Mouse (Mus musculus) CH12.LX (cell line): ENCODE data around the gene Klrb1b.

ENCODE experiments used
- CTCF ChIP-seq, 2 experiments: IDR thresholded peaks in 1 of 2; conservative IDR thresholded peaks in 1 of 2; 2 replicates each; pipeline ENCODE4 v1.5.1; 2011 to 2012; ENCODE audit warnings: low read depth in 2 of 2, low read length in 2 of 2, improper control_type of control experiment in 1 of 2, inconsistent platforms in 1 of 2, mild to moderate bottlenecking in 1 of 2, moderate library complexity in 1 of 2
- EP300 ChIP-seq: IDR thresholded peaks from 2 replicates; pipeline ENCODE4 v1.6.1; 2011; ENCODE audit warnings: low read length, improper control_type of control experiment
- HCFC1 ChIP-seq: IDR thresholded peaks from 2 replicates; pipeline ENCODE4 v1.6.1; 2012; ENCODE audit warnings: low read depth, mild to moderate bottlenecking, inconsistent platforms, low read length, improper control_type of control experiment
- PAX5 ChIP-seq: IDR thresholded peaks from 2 replicates; pipeline ENCODE4 v1.6.1; 2012; ENCODE audit warnings: low read length, inconsistent platforms, mixed read lengths
- POLR2A ChIP-seq: IDR thresholded peaks from 2 replicates; pipeline ENCODE4 v1.6.1; 2011; ENCODE audit warnings: low read depth, mild to moderate bottlenecking, improper control_type of control experiment, low read length
- POLR2AphosphoS2 ChIP-seq: IDR thresholded peaks from 2 replicates; pipeline ENCODE4 v1.6.1; 2011; ENCODE audit warnings: low read depth, low read length, improper control_type of control experiment
- USF2 ChIP-seq: conservative IDR thresholded peaks from 2 replicates; pipeline ENCODE4 v1.6.1; 2011; ENCODE audit warnings: low read depth, low read length, improper control_type of control experiment
- ZC3H11A ChIP-seq: IDR thresholded peaks from 2 replicates; pipeline ENCODE4 v1.6.1; 2012; ENCODE audit warnings: low read depth, mild to moderate bottlenecking, inconsistent platforms, low read length, improper control_type of control experiment

DNA sequence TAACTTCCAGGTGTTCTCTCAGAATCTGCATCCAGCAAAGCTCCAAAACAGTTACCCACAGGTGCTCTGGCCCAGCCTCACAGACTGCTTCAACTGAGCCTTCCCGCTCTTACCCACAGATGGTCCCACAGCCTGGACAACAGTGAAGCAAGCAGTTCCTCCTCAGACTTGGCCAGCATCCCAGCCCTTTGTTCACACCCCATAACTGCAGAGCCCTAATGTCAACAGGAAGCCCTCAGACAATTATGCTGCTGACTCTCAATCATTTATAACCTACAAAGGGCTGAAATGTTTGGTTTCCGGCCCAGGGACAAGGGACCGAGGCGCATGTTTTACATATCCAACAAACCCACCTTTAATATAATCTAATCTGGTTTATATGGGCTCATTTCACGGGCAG lies 30.1 kb upstream of the Klrb1b start:
- no peak for TF ChIP-seq ZC3H11A
- TF ChIP-seq POLR2AphosphoS2, result no peak
- no peak for TF ChIP-seq CTCF (conservative IDR thresholded peaks at IDR 0.05 in 1 of 2, IDR thresholded peaks at IDR 0.05 in 1 of 2; ENCODE audit: low read depth in 2 of 2, low read length in 2 of 2)
- no peak for TF ChIP-seq USF2
- TF ChIP-seq POLR2A, result no peak
- TF ChIP-seq EP300, result no peak
- TF ChIP-seq HCFC1, result no peak
- no peak for TF ChIP-seq PAX5
